Mouse (Mus musculus): ENCODE measurements at regions not wholly inside any gene's neighbourhood (a gene's known extent, or its start where the extent isn't known, plus 50 kb on each side); places are given as distances from the start of the nearest gene placed in this dataset.
A peak's percentile ranks its signal among the peaks of the same experiment; 100 is the strongest.

GRCm38 (mm10) chr11:55974224-55974875 is 66.5 kb downstream of the Nmur2 start:
- peak; percentile 50 to 61 for DNase-seq

GRCm38 (mm10) chr11:55966580-55966979 is 74.2 kb downstream of the Nmur2 start:
- DNase-seq = no peak

- DNase-seq = peak in 1 of 2 experiments; percentile 31
These were observed 82.4 kb downstream of the Nmur2 start for GRCm38 (mm10) chr11:55958372-55958771.

- no peak for DNase-seq
These were observed 83.5 kb downstream of the Nmur2 start for GRCm38 (mm10) chr11:55957355-55957754.

- no peak for DNase-seq
These were observed 87.1 kb downstream of the Nmur2 start for GRCm38 (mm10) chr11:55953696-55954095.

- no peak for DNase-seq
These were observed 91.2 kb downstream of the Nmur2 start for GRCm38 (mm10) chr11:55949596-55949995.

- peak; percentile 64 for DNase-seq
These were observed 94.1 kb downstream of the Nmur2 start for GRCm38 (mm10) chr11:55946629-55947240.

GRCm38 (mm10) chr11:55946028-55946427 is 94.8 kb downstream of the Nmur2 start:
- no peak for DNase-seq

- no peak for DNase-seq
These were observed 100.8 kb downstream of the Nmur2 start for GRCm38 (mm10) chr11:55939983-55940382.

- DNase-seq = no peak
These were observed 114.4 kb downstream of the Nmur2 start for GRCm38 (mm10) chr11:55926366-55926765.

- peak; percentile 63 for DNase-seq
These were observed 121.7 kb downstream of the Nmur2 start for GRCm38 (mm10) chr11:55919066-55919465.

- peak in 1 of 2 experiments; percentile 48 for DNase-seq
These were observed 122.4 kb downstream of the Nmur2 start for GRCm38 (mm10) chr11:55918411-55918810.

GRCm38 (mm10) chr11:55897506-55897905 is 143.3 kb downstream of the Nmur2 start:
- DNase-seq = peak in 1 of 2 experiments; percentile 20

- DNase-seq = no peak
These were observed 150.6 kb downstream of the Nmur2 start for GRCm38 (mm10) chr11:55890161-55890560.

- DNase-seq = no peak
These were observed 162.2 kb downstream of the Nmur2 start for GRCm38 (mm10) chr11:55878631-55879030.

GRCm38 (mm10) chr11:55867141-55867540 is 173.7 kb downstream of the Nmur2 start:
- no peak for DNase-seq

- peak; percentile 77 to 84 for DNase-seq
These were observed 181.6 kb downstream of the Nmur2 start for GRCm38 (mm10) chr11:55859230-55859629.

- no peak for DNase-seq
These were observed 212.5 kb upstream of the Glra1 start for GRCm38 (mm10) chr11:55820479-55820878.

GRCm38 (mm10) chr11:55816566-55816965 is 208.6 kb upstream of the Glra1 start:
- no peak for DNase-seq

- no peak for DNase-seq
These were observed 202.7 kb upstream of the Glra1 start for GRCm38 (mm10) chr11:55810685-55811084.

- peak; percentile 36 to 56 for DNase-seq
These were observed 183.3 kb upstream of the Glra1 start for GRCm38 (mm10) chr11:55791195-55791865.

GRCm38 (mm10) chr11:55789638-55790037 is 181.6 kb upstream of the Glra1 start:
- peak; percentile 60 to 61 for DNase-seq

GRCm38 (mm10) chr11:55781044-55781443 is 173.0 kb upstream of the Glra1 start:
- DNase-seq = no peak

GRCm38 (mm10) chr11:55780011-55780410 is 172.0 kb upstream of the Glra1 start:
- peak; percentile 80 to 89 for DNase-seq
